Comparison of ENCODE assay signal across 27 mouse cellular contexts in the genomic region with DNA sequence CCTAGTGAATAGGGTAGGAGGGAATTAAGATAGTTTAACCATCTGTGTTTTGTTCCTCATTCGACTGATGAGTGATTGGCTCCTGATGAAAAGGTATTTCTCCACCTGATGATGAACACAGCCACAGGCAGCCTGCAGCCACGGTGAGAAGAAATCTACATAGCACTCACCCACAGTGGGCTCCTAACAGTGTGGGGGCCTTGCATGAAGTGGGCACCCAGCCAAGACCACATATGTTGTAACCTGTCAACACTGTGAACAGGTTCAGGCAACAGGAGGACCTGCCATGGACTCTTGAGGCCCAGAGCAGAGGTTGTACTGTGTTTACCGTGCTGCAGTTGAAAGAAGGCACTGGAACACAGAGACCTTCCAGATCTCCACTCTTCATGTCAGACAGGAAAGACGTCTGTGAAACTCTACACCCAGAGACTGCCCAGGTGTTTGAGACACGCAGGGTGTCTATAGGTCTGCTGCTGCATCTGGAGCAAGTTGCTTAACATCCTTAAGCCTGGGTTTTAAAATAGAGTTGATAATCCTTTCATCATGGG.
"Had no signal": no experiment of that assay in that cellular context is flagged by ENCODE, and none has a peak within 500 bp of the region (broad histone marks: within the 10 kb centered on the region; RNA-seq: fewer than 3 reads in every experiment).

No protein-coding gene starts in this region.

- H3K4me1 ChIP-seq: heart, embryonic 10.5 days; hindbrain, embryonic 10.5 days; hindbrain, embryonic 12.5 days; intestine, embryonic 15.5 days; limb, embryonic 10.5 days; limb, embryonic 12.5 days; liver, embryonic 13.5 days; liver, embryonic 15.5 days had no signal

- H3K9me3 ChIP-seq: heart, embryonic 10.5 days; heart, embryonic 12.5 days; heart, embryonic 15.5 days; hindbrain, embryonic 10.5 days; hindbrain, embryonic 12.5 days; intestine, embryonic 15.5 days; limb, embryonic 10.5 days; limb, embryonic 12.5 days; liver, embryonic 13.5 days; liver, embryonic 15.5 days had no signal

- H3K4me2 ChIP-seq: heart, embryonic 12.5 days; heart, embryonic 15.5 days; hindbrain, embryonic 12.5 days; hindbrain, embryonic 14.5 days; intestine, embryonic 15.5 days; limb, embryonic 12.5 days; liver, embryonic 11.5 days; liver, embryonic 13.5 days; liver, embryonic 15.5 days had no signal

- H3K4me3 ChIP-seq: heart, embryonic 10.5 days; heart, embryonic 12.5 days; heart, embryonic 15.5 days; hindbrain, embryonic 10.5 days; hindbrain, embryonic 12.5 days; intestine, embryonic 15.5 days; layer of hippocampus, adult 2 months; left cerebral cortex, adult 2 months; limb, embryonic 10.5 days; limb, embryonic 12.5 days; liver, embryonic 13.5 days; liver, embryonic 15.5 days had no signal

- H3K27me3 ChIP-seq: heart, embryonic 12.5 days; heart, embryonic 15.5 days; hindbrain, embryonic 12.5 days; intestine, embryonic 15.5 days; liver, embryonic 13.5 days; liver, embryonic 15.5 days had no signal

- H3K27ac ChIP-seq: heart, embryonic 10.5 days; heart, embryonic 15.5 days; hindbrain, embryonic 10.5 days; hindbrain, embryonic 12.5 days; hindbrain, embryonic 14.5 days; intestine, embryonic 15.5 days; layer of hippocampus, adult 2 months; left cerebral cortex, adult 2 months; limb, embryonic 10.5 days; limb, embryonic 12.5 days; liver, embryonic 13.5 days; liver, embryonic 15.5 days had no signal

- DNase-seq: gastrocnemius, postnatal 14 days; gastrocnemius, postnatal 36 days; heart, adult 18-20 months; heart, postnatal 4 days; kidney, adult 18-20 months; kidney, adult 8-10 months; kidney, postnatal 10 days; kidney, postnatal 25 days; kidney, postnatal 4 days; liver; liver, embryonic 13.5 days had no signal

- H3K9ac ChIP-seq: heart, embryonic 12.5 days; heart, embryonic 15.5 days; hindbrain, embryonic 12.5 days; hindbrain, embryonic 14.5 days; intestine, embryonic 15.5 days; limb, embryonic 12.5 days; liver, embryonic 13.5 days; liver, embryonic 15.5 days had no signal

- ATAC-seq: hindbrain, embryonic 16.5 days; inflammation-experienced regulatory T-cells, adult 6 months; intestine, embryonic 15.5 days; intestine, postnatal 0 days had no signal

- H3K36me3 ChIP-seq: heart, embryonic 10.5 days; heart, embryonic 12.5 days; heart, embryonic 15.5 days; hindbrain, embryonic 10.5 days; hindbrain, embryonic 12.5 days; intestine, embryonic 15.5 days; limb, embryonic 10.5 days; limb, embryonic 12.5 days; liver, embryonic 13.5 days; liver, embryonic 15.5 days had no signal
